Mouse (Mus musculus) adrenal gland, adult (tissue): ENCODE data around the gene Psmb9.

Experiments
- DNase-seq, 2 experiments: peaks; one replicate each; pipeline ENCODE4 v3.0.0; 2022 to 2023; ENCODE audit warnings: low spot score in 1 of 2; ENCODE audit not compliant: inconsistent age in 2 of 2

The Psmb9 gene

GRCm38 (mm10) chr17:34206731-34207130 is 19.2 kb upstream of the Psmb9 start:
- DNase-seq, result peak in 1 of 2 experiments; percentile 1

- peak in 1 of 2 experiments; percentile 78 for DNase-seq
These were observed 18.2 kb upstream of the Psmb9 start for GRCm38 (mm10) chr17:34205746-34206176.

GRCm38 (mm10) chr17:34205021-34205745 is 17.6 kb upstream of the Psmb9 start:
- DNase-seq, result peak; percentile 30 to 74

GRCm38 (mm10) chr17:34204303-34205010 is 16.9 kb upstream of the Psmb9 start:
- DNase-seq, result peak; percentile 90 to 97

- DNase-seq, result peak in 1 of 2 experiments; percentile 70
These were observed 15.9 kb upstream of the Psmb9 start, which contains the start of gene Tap2 for GRCm38 (mm10) chr17:34203444-34203843. Gene Tap2, plus strand, starts transcription at chr17:34203527.

- peak in 1 of 2 experiments; percentile 20 for DNase-seq
These were observed 15.3 kb upstream of the Psmb9 start for GRCm38 (mm10) chr17:34202760-34203442.

- no peak for DNase-seq
These were observed 14.0 kb upstream of the Psmb9 start for GRCm38 (mm10) chr17:34201506-34202055.

- no peak for DNase-seq
These were observed 13.4 kb upstream of the Psmb9 start for GRCm38 (mm10) chr17:34200772-34201505.

GRCm38 (mm10) chr17:34200047-34200446 is 12.5 kb upstream of the Psmb9 start:
- no peak for DNase-seq

GRCm38 (mm10) chr17:34199050-34199619 is 11.6 kb upstream of the Psmb9 start:
- DNase-seq, result no peak

- DNase-seq, result no peak
These were observed 11.0 kb upstream of the Psmb9 start for GRCm38 (mm10) chr17:34198521-34198912.

GRCm38 (mm10) chr17:34197904-34198520 is 10.4 kb upstream of the Psmb9 start:
- DNase-seq, result peak; percentile 74 to 91

- peak; percentile 93 to 98 for DNase-seq
These were observed 9.7 kb upstream of the Psmb9 start, which contains the start of gene Psmb8 for GRCm38 (mm10) chr17:34196941-34197894. Gene Psmb8, plus strand, starts transcription at chr17:34197721.

- DNase-seq, result no peak
These were observed 8.9 kb upstream of the Psmb9 start for GRCm38 (mm10) chr17:34196491-34196890.

- DNase-seq, result peak in 1 of 2 experiments; percentile 61
These were observed 7.2 kb upstream of the Psmb9 start for GRCm38 (mm10) chr17:34194723-34195122.

- DNase-seq, result no peak
These were observed 5.9 kb upstream of the Psmb9 start for GRCm38 (mm10) chr17:34193468-34193867.

GRCm38 (mm10) chr17:34192852-34193251 is 5.3 kb upstream of the Psmb9 start:
- DNase-seq, result no peak

GRCm38 (mm10) chr17:34188986-34189385 is 1.4 kb upstream of the Psmb9 start:
- DNase-seq, result peak in 1 of 2 experiments; percentile 4

- DNase-seq, result peak in 1 of 2 experiments; percentile 87
These were observed 446 bp upstream of the Psmb9 start for GRCm38 (mm10) chr17:34188010-34188409.
